31 mouse cellular contexts compared by ENCODE assay signal in the genomic region with DNA sequence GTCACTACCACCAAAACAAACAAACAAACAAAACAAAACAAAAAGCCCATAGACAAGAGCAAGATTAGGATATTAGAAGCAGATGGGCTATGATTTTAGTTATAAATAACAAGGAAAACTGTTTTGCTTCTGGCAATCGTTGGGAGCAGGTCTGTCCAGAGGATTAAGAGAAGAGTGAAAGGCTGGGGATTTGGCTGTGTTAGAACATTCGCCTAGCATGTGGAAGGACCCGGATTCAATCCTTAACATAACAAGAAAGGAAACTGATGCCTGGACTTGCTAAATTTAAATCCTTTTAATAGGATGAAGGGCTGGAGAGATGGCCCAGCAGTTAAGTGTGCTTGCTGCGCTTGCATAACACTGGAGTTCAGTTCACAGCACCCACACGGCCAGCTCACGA. TPM values are rescaled to one million over a fixed set of nuclear protein-coding genes. Genes with fewer than 3 reads are reported as not detected.
"Had no signal": no experiment of that assay in that cellular context is flagged by ENCODE, and none has a peak within 500 bp of the region (broad histone marks: within the 10 kb centered on the region; RNA-seq: fewer than 3 reads in every experiment).

No protein-coding gene starts in this region.

- H3K9me3 ChIP-seq: heart, embryonic 12.5 days; hindbrain, embryonic 13.5 days; hindbrain, embryonic 15.5 days; kidney, embryonic 15.5 days; liver, embryonic 12.5 days had no signal

- H3K36me3 ChIP-seq: heart, embryonic 10.5 days; hindbrain, embryonic 15.5 days; kidney, embryonic 15.5 days; liver, embryonic 12.5 days had no signal

- DNase-seq: gastrocnemius, postnatal 25 days; heart, adult 18-20 months; heart, postnatal 36 days had no signal

- H3K4me1 ChIP-seq: hindbrain, embryonic 15.5 days; kidney, embryonic 15.5 days had no signal

- H3K4me2 ChIP-seq: heart, embryonic 12.5 days; hindbrain, embryonic 13.5 days; hindbrain, embryonic 15.5 days; kidney, embryonic 15.5 days; liver, embryonic 12.5 days had no signal

- H3K27ac ChIP-seq: heart, embryonic 10.5 days; hindbrain, embryonic 13.5 days; hindbrain, embryonic 15.5 days; hindbrain, postnatal 0 days; kidney, embryonic 15.5 days; kidney, postnatal 0 days; layer of hippocampus, adult 2 months; left cerebral cortex, adult 2 months; liver, embryonic 12.5 days; liver, embryonic 14.5 days had no signal

- ATAC-seq: hindbrain, postnatal 0 days; intestine, embryonic 16.5 days; liver, embryonic 12.5 days had no signal

- H3K9ac ChIP-seq: heart, embryonic 12.5 days; hindbrain, embryonic 13.5 days; hindbrain, embryonic 15.5 days; kidney, embryonic 15.5 days; liver, embryonic 12.5 days; liver, embryonic 14.5 days had no signal

- H3K27me3 ChIP-seq: heart, embryonic 12.5 days; hindbrain, embryonic 13.5 days; hindbrain, embryonic 15.5 days; kidney, embryonic 15.5 days; liver, embryonic 12.5 days had no signal

- H3K4me3 ChIP-seq: heart, embryonic 10.5 days; heart, embryonic 12.5 days; hindbrain, embryonic 13.5 days; hindbrain, embryonic 15.5 days; kidney, embryonic 15.5 days; layer of hippocampus, adult 2 months; left cerebral cortex, adult 2 months; liver, embryonic 12.5 days had no signal

RNA-seq across cellular contexts. Expression of a gene that starts 18.9 kb away (rescaled TPM):
- total RNA-seq: gastrocnemius, postnatal 25 days; gastrocnemius, postnatal 4 days; heart, adult 18-20 months; heart, adult 8-10 months; heart, postnatal 14 days; heart, postnatal 36 days; hematopoietic stem cell, adult 5-6 weeks; hindbrain, postnatal 0 days; layer of hippocampus, adult 2 months; layer of hippocampus, postnatal 10 days; layer of hippocampus, postnatal 25 days; left cerebral cortex, adult 2 months; left cerebral cortex, postnatal 14 days; left cerebral cortex, postnatal 36 days; liver, adult 2 months had no signal
- polyA plus RNA-seq: heart, embryonic 10.5 days; heart, embryonic 12.5 days; heart, embryonic 14.5 days; heart, embryonic 16.5 days; hindbrain, embryonic 11.5 days; hindbrain, embryonic 13.5 days; hindbrain, embryonic 15.5 days; hindbrain, postnatal 0 days; intestine, embryonic 14.5 days; kidney, adult 2 months; kidney, embryonic 15.5 days; kidney, postnatal 0 days; limb, embryonic 11.5 days; liver, adult 2 months; liver, embryonic 12.5 days; liver, embryonic 14.5 days; liver, embryonic 16.5 days had no signal
